Mouse (Mus musculus): ENCODE data around the gene Cyp27b1.

DNA sequence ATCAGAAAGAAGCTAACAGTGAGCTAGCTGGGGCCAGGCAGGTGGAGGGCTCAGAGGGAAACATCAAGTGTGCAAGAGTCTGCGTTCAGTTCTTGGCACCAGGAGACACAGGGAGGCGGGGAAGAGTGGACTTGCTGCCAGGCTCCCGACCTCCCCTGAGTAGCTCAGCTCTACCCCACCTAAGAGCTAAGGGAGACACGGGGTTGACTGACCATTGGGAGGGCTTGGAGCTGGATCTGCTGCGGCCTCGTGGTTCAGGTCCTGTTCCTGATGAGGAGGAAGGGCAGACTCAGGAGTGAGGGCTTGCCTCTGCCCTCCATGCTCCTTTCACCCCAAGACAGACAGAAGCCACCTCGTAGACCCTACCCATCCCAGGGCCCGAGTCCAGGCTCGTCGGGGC lies 51.1 kb downstream of the Cyp27b1 start:
- no peak for TF ChIP-seq GATA1 (IDR thresholded peaks at IDR 0.05; ENCODE audit: borderline replicate concordance, low read length)
- TF ChIP-seq FLI1 (IDR thresholded peaks at IDR 0.05; ENCODE audit: low read length): no peak

All from megakaryocyte, embryonic 14.5 days (primary cell).